Mouse (Mus musculus) spleen, postnatal 14 days (tissue): ENCODE measurements at regions not wholly inside any gene's neighbourhood (a gene's known extent, or its start where the extent isn't known, plus 50 kb on each side); places are given as distances from the start of the nearest gene placed in this dataset.

Source experiments
- DNase-seq, 2 experiments: peaks; one replicate each; pipeline ENCODE4 v3.0.0; 2021 to 2022; ENCODE audit warnings: low spot score in 2 of 2

- no peak for DNase-seq
Observed at GRCm38 (mm10) chr8:36363291-36363690, 597.7 kb downstream of the Gm19410 start.

DNA sequence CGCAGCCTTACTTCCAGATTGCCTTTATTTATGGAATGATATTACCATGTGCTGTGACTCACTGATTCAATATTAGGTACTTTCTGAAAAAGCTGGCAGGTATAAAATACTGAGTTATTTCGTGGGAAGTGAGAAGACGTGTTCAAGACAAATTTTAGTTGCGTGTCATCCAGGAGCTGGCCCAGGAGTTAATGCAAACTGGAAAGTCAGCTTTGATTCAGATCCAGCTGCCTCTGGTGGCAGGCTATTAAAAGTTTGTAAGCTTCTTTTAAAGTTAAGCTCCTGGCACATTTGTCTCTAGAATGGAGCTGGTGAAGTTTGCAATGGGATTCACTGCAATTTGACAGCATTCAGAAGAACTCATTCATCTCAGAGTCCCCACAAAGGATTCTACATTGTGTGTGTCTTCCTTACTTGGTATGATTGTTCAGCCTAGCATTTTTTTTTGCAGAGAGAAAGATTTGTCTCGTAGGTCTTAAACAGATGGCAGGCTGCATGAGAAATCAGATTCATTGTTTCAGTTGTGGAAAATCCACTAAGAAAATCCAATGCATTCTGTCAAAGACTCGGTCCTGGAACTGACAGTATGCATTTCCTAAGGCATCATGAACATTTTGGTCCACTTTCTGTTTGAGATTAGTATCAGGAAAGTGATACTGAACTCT lies 599.1 kb downstream of the Gm19410 start:
- no peak for DNase-seq

GRCm38 (mm10) chr8:36365945-36366344 lies 600.4 kb downstream of the Gm19410 start:
- DNase-seq, result no peak

DNA sequence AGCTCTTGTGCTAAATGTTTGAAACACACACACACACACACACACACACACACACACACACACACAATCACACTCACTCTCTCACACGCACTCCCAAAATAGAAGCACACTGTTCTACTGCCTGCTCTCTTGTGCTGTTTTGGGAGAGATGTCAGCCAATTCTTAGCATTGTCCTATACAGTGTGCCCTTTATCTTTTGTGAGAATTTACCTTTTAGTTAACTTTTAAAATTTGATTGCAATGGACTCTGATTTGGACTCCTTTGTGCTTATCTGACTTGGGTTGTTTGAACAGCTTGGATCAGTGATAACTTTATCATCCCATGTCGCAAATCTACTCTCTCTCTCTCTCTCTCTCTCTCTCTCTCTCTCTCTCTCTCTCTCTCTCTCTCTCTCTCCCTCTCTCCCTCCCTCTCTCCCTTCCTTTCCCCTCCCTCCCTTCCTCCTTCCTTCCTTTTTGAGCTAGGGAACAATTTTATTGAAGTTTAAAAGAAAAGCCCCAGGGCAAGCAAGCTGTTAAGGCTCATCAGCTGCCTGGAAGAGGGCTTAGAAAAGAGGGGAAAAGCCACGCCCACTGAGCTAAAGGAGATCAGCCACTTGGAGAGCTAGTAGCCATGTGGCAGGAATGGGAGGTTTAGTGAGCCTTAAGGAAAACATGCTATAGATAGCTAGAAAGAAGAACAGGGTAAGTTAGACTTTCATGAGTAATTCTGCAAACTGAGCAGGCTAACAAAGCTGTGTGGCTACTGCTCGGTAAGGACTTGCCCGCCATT lies 611.2 kb downstream of the Gm19410 start:
- DNase-seq, result no peak

DNA sequence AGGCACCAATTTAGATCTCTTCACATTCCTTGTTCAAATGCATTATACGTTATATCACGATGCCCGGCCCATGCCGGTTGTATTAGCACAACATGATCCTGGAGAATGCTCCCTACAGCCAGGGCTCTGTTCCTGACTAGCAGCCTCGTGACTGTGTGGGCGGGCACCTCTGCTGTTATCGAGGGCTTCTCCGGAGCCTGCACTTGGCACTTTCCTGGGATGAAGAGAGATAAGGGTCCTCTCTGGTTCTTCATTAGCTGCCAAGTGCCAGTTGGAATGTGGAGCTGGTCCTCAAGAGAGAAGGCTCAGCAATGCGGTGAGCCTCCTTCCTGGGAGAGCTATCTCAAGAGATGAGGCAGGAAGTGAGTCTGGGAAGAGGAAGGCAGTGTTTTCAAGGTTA lies 598.9 kb upstream of the AI429214 start:
- DNase-seq, result no peak

GRCm38 (mm10) chr8:36396493-36396892 lies 596.9 kb upstream of the AI429214 start:
- DNase-seq, result no peak

DNA sequence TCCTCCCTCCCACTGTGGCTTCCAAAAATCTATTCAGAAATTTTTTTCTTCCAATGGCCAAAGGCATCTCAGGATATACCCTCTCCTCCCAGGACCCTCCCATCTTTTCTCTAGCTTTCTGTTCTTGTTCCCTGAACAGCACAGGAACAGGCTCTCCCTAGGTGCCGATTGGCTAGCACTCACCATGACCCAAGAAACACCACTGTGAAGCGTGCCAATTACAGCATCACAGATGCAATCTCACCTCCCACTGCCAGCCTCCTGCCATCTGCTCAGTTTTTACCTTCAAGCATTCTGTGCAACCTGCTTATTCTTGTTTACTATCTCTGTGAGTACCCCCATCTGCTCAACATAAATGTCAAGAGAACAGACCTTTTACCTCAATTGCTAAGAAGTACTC lies 586.7 kb upstream of the AI429214 start:
- no peak for DNase-seq
